In genomic region chr2:70167944-70168935, GRCm38 (mm10) we compare ENCODE assay signal across 8 mouse cellular contexts.
DNase-seq lines count a peak whose midpoint lies in the region.

No protein-coding gene starts in this region.

- 50% methylated on average over 17 of the region's 17 CpGs for WGBS in hindbrain, embryonic 10.5 days

- peak; percentile 26 for DNase-seq in adrenal gland, postnatal 10 days
- DNase-seq in adrenal gland, adult 18-20 months (ENCODE audit: low spot score in 2 of 2): no peak
- peak; percentile 42 for DNase-seq in hindbrain, embryonic 10.5 days (ENCODE audit: low spot score)
- peak; percentile 26 to 30 for DNase-seq in left cerebral cortex, postnatal 36 days (ENCODE audit: low spot score in 2 of 2)
- DNase-seq in right cerebral cortex, postnatal 4 days: peak; percentile 40
- no peak for DNase-seq in cerebellum, adult 11-12 months
- DNase-seq in gastrocnemius, adult 18-20 months (ENCODE audit: low spot score): no peak
- DNase-seq in heart, postnatal 25 days (ENCODE audit: low spot score): no peak

- peaks cover 14% of the 10 kb centered on the region for H3K4me1 ChIP-seq in hindbrain, embryonic 10.5 days (replicated peaks)

- H3K36me3 ChIP-seq in hindbrain, embryonic 10.5 days: no peaks in the 10 kb centered on the region

- peak overlapping the region; percentile 70 for H3K27ac ChIP-seq in hindbrain, embryonic 10.5 days

- no peaks in the 10 kb centered on the region for H3K9me3 ChIP-seq in hindbrain, embryonic 10.5 days

- no peaks in the 10 kb centered on the region; the same call in 1 of the 2 replicates for H3K27me3 ChIP-seq in hindbrain, embryonic 10.5 days (ENCODE audit: insufficient read depth, poor library complexity, severe bottlenecking)

- intact Hi-C loops in left cerebral cortex, postnatal 36 days (cut with DNase I): loop anchor here (5.0 kb wide), 1 partner anchor 44 kb away; no protein-coding TSS in a partner anchor
- intact Hi-C loops in heart, postnatal 25 days (cut with DNase I): no loop called here

- H3K4me3 ChIP-seq in hindbrain, embryonic 10.5 days: no peak overlapping the region

Comparison
In these comparisons a context has a peak if more than half of its experiments do, and no peak if none do; other contexts are left out.
1. DNase-seq: peak in adrenal gland, postnatal 10 days (single experiment), hindbrain, embryonic 10.5 days (single experiment), left cerebral cortex, postnatal 36 days (2 of 2) and right cerebral cortex, postnatal 4 days (single experiment); none in adrenal gland, adult 18-20 months (0 of 2), cerebellum, adult 11-12 months (single experiment), gastrocnemius, adult 18-20 months (single experiment) and heart, postnatal 25 days (single experiment).